Mouse (Mus musculus): ENCODE data around the gene Tgfa.

GRCm38 (mm10) chr6:86298961-86299360, 103.9 kb downstream of the Tgfa start:
- no peak for TF ChIP-seq CTCF (IDR thresholded peaks at IDR 0.05; ENCODE audit: low read depth, low read length)
- TF ChIP-seq POLR2A (IDR thresholded peaks at IDR 0.05; ENCODE audit: borderline replicate concordance, low read depth, low read length), result no peak

Measured in bone marrow macrophage, adult 2 months (primary cell).